22 mouse cellular contexts compared by ENCODE assay signal in genomic region chr16:85233037-85233436, GRCm38 (mm10). TPM values are rescaled to one million over a fixed set of nuclear protein-coding genes. Genes with fewer than 3 reads are reported as not detected.
DNase-seq lines count a peak whose midpoint lies in the region; ATAC-seq and TF ChIP-seq lines count a peak whose summit lies in the region.
"Had no signal": no experiment of that assay in that cellular context is flagged by ENCODE, and none has a peak within 500 bp of the region (broad histone marks: within the 10 kb centered on the region; RNA-seq: fewer than 3 reads in every experiment).

No protein-coding gene starts in this region.

- no peaks in the 10 kb centered on the region for H3K36me3 ChIP-seq in kidney, embryonic 14.5 days (ENCODE audit: control insufficient read depth, insufficient read depth, low read length)
- H3K36me3 ChIP-seq in kidney, embryonic 15.5 days: no peaks in the 10 kb centered on the region
- no peaks in the 10 kb centered on the region for H3K36me3 ChIP-seq in kidney, embryonic 16.5 days (ENCODE audit: insufficient read depth, low read length)
- no peaks in the 10 kb centered on the region for H3K36me3 ChIP-seq in kidney, postnatal 0 days (ENCODE audit: insufficient read depth, low read length)
- H3K36me3 ChIP-seq in kidney, adult 2 months (ENCODE audit: control insufficient read depth, insufficient read depth, low read length): no peaks in the 10 kb centered on the region
- H3K36me3 ChIP-seq: G1E had no signal

- H3K4me3 ChIP-seq in kidney, embryonic 14.5 days (ENCODE audit: low read length): no peak overlapping the region
- no peak overlapping the region for H3K4me3 ChIP-seq in kidney, embryonic 15.5 days (replicated peaks)
- no peak overlapping the region for H3K4me3 ChIP-seq in kidney, embryonic 16.5 days (ENCODE audit: low read length)
- no peak overlapping the region for H3K4me3 ChIP-seq in kidney, postnatal 0 days (replicated peaks; ENCODE audit: low read depth, low read length)
- no peak overlapping the region for H3K4me3 ChIP-seq in kidney, adult 2 months (ENCODE audit: insufficient read depth, low read depth, low read length)

- 0 out of 2 replicates have a peak, but pooled peaks have one; percentile 64 for ATAC-seq in kidney, embryonic 14.5 days (ENCODE audit: low FRiP score, low TSS enrichment)
- peak; percentile 52; the same call in 1 of the 2 replicates for ATAC-seq in kidney, embryonic 15.5 days (replicated peaks; ENCODE audit: low FRiP score)
- 0 out of 2 replicates have a peak, but pooled peaks have one; percentile 63 for ATAC-seq in kidney, embryonic 16.5 days (ENCODE audit: low FRiP score, low TSS enrichment)
- no peak for ATAC-seq in kidney, postnatal 0 days (replicated peaks; ENCODE audit: low FRiP score, low read depth)
- ATAC-seq: activated CD4-positive, CD25-positive, alpha-beta regulatory T cell, adult 4 months; CD4-positive, CD25-positive, alpha-beta regulatory T cell, adult 4 months; Patski had no signal

- no peak overlapping the region for H3K4me2 ChIP-seq in kidney, embryonic 14.5 days (replicated peaks; ENCODE audit: low read depth, low read length)
- H3K4me2 ChIP-seq in kidney, embryonic 15.5 days: no peak overlapping the region
- no peak overlapping the region for H3K4me2 ChIP-seq in kidney, embryonic 16.5 days (replicated peaks; ENCODE audit: low read depth, low read length)
- H3K4me2 ChIP-seq in kidney, postnatal 0 days (ENCODE audit: low read length): no peak overlapping the region

- no peaks in the 10 kb centered on the region for H3K27me3 ChIP-seq in kidney, embryonic 14.5 days (ENCODE audit: control insufficient read depth, insufficient read depth, low read length)
- H3K27me3 ChIP-seq in kidney, embryonic 15.5 days: no peaks in the 10 kb centered on the region
- no peaks in the 10 kb centered on the region for H3K27me3 ChIP-seq in kidney, embryonic 16.5 days (ENCODE audit: insufficient read depth, low read length)
- H3K27me3 ChIP-seq in kidney, postnatal 0 days (ENCODE audit: insufficient read depth, low read length): no peaks in the 10 kb centered on the region
- no peaks in the 10 kb centered on the region for H3K27me3 ChIP-seq in kidney, adult 2 months (replicated peaks; ENCODE audit: control insufficient read depth, insufficient read depth, low read length)
- H3K27me3 ChIP-seq: CH12.LX had no signal

- H3K27ac ChIP-seq in kidney, embryonic 14.5 days (ENCODE audit: low read depth, low read length): no peak overlapping the region
- H3K27ac ChIP-seq in kidney, embryonic 15.5 days: no peak overlapping the region
- no peak overlapping the region for H3K27ac ChIP-seq in kidney, embryonic 16.5 days (ENCODE audit: low read length)
- H3K27ac ChIP-seq in kidney, postnatal 0 days: no peak overlapping the region
- H3K27ac ChIP-seq in kidney, adult 2 months (ENCODE audit: insufficient read depth, low read depth, low read length): no peak overlapping the region

- no peaks in the 10 kb centered on the region for H3K9me3 ChIP-seq in kidney, embryonic 14.5 days (ENCODE audit: control insufficient read depth, low read length)
- H3K9me3 ChIP-seq in kidney, embryonic 15.5 days (replicated peaks): no peaks in the 10 kb centered on the region
- no peaks in the 10 kb centered on the region for H3K9me3 ChIP-seq in kidney, embryonic 16.5 days (ENCODE audit: low read length)
- H3K9me3 ChIP-seq in kidney, postnatal 0 days (replicated peaks; ENCODE audit: low read length): no peaks in the 10 kb centered on the region

- no peak for TF ChIP-seq POLR2A in kidney, adult 2 months (IDR thresholded peaks at IDR 0.05; ENCODE audit: low read depth, low read length)

- whole genome bisulfite sequencing in kidney, embryonic 14.5 days: 59% methylated on average over 1 of the region's 1 CpGs
- 64% methylated on average over 1 of the region's 1 CpGs for WGBS in kidney, embryonic 15.5 days
- WGBS in kidney, embryonic 16.5 days: 54% methylated on average over 1 of the region's 1 CpGs
- 64% methylated on average over 1 of the region's 1 CpGs for WGBS in kidney, postnatal 0 days
- WGBS in kidney, adult 2 months: 84% methylated on average over 1 of the region's 1 CpGs

- H3K4me1 ChIP-seq in kidney, embryonic 14.5 days (ENCODE audit: control insufficient read depth, insufficient read depth, low read length): no peaks in the 10 kb centered on the region
- no peaks in the 10 kb centered on the region for H3K4me1 ChIP-seq in kidney, embryonic 15.5 days
- no peaks in the 10 kb centered on the region for H3K4me1 ChIP-seq in kidney, embryonic 16.5 days (ENCODE audit: insufficient read depth, low read length)
- H3K4me1 ChIP-seq in kidney, postnatal 0 days (replicated peaks; ENCODE audit: insufficient read depth, low read length): no peaks in the 10 kb centered on the region
- H3K4me1 ChIP-seq in kidney, adult 2 months (ENCODE audit: control insufficient read depth, insufficient read depth, low read length): no peaks in the 10 kb centered on the region

- DNase-seq in kidney, adult 18-20 months: no peak
- DNase-seq in kidney, postnatal 10 days: no peak
- DNase-seq in kidney, adult 9 months: no peak
- DNase-seq in kidney, postnatal 0 days (ENCODE audit: low spot score): peak; percentile 15
- no peak for DNase-seq in kidney, adult 2 months
- DNase-seq: adrenal gland, adult 2 months; adrenal gland, adult 8-10 months; adrenal gland, postnatal 10 days; adrenal gland, postnatal 14 days; adrenal gland, postnatal 25 days; adrenal gland, postnatal 36 days; B cell, adult 2 months; cerebellum, adult 11 months; cerebellum, adult 11-12 months had no signal

- no peak for TF ChIP-seq CTCF in kidney, postnatal 0 days (IDR thresholded peaks at IDR 0.05; ENCODE audit: low read depth)
- TF ChIP-seq CTCF in kidney, adult 2 months (conservative IDR thresholded peaks at IDR 0.05; ENCODE audit: insufficient read depth, insufficient read length, low read depth, low read length): no peak

- no peak overlapping the region for H3K9ac ChIP-seq in kidney, embryonic 14.5 days (ENCODE audit: low read depth, low read length)
- H3K9ac ChIP-seq in kidney, embryonic 15.5 days: no peak overlapping the region
- no peak overlapping the region for H3K9ac ChIP-seq in kidney, embryonic 16.5 days (replicated peaks; ENCODE audit: low read length)
- no peak overlapping the region for H3K9ac ChIP-seq in kidney, postnatal 0 days (ENCODE audit: low read depth, low read length)

RNA-seq across cellular contexts. Expression of gene App, which starts 59.5 kb away (rescaled TPM):
- polyA plus RNA-seq in kidney, embryonic 14.5 days (2014; fragmentation: Nextera tagmentation; extraction: Ambion mirVana): 166 and 225 TPM in 2 replicates
- 269 and 292 TPM in 2 replicates for polyA plus RNA-seq in kidney, embryonic 15.5 days (2015; fragmentation: Nextera tagmentation; extraction: Ambion mirVana)
- polyA plus RNA-seq in kidney, embryonic 16.5 days (2015; fragmentation: Nextera tagmentation; extraction: Ambion mirVana): 309 and 336 TPM in 2 replicates
- 360 and 361 TPM in 2 replicates for polyA plus RNA-seq in kidney, postnatal 0 days (2015; fragmentation: Nextera tagmentation; extraction: Ambion mirVana)
- 587 and 592 TPM in 2 replicates for polyA plus RNA-seq in kidney, adult 2 months (2012; rRNA removed)
- polyA plus RNA-seq: G1E had no signal
